Mouse (Mus musculus) lung, postnatal 10 days (tissue): Measurements from ENCODE around the gene Gif.

Source experiments
- DNase-seq: peaks from one replicate; pipeline ENCODE4 v3.0.0; 2021

Gif gene

DNA sequence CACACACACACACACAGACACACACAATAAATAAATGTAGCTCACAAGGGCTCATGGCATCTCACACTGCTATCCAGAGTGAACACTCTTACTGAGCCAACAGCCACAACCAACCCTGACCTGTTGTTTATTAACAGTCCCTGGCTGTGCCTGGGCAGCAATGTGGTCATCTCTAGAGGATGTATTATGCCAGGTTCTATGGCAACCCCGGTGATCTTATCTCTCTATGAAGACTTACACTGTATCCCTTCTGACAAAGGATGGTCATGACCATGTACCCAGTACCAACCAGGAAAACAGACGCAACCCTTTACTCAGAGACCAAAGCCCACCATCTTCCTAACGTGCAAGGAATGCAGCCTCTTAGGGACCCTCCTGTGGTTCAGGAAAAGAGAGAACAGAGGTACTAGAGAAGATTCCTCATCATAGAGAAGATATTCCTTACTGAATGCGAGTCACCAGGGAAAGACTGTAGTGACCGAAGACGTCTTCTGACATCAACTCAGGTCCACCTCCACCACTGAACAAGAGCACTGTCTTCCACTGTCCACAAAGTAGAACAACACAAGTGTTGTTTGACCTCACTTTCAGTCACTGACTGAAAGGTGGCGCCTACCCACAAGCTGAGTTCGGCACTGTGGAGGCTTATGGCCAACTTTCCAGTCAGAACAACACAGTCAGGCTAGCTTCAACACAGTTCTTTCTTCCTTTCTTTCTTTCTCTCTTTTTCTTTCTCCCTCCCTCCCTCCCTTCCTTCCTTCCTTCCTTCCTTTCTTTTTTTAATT lies 53.4 kb downstream of the Gif start:
- no peak for DNase-seq

- peak; percentile 56 for DNase-seq
Observed at GRCm38 (mm10) chr19:11804423-11804822, 57.1 kb downstream of the Gif start.

- no peak for DNase-seq
Observed at GRCm38 (mm10) chr19:11807251-11807650, 59.9 kb downstream of the Gif start.

DNA sequence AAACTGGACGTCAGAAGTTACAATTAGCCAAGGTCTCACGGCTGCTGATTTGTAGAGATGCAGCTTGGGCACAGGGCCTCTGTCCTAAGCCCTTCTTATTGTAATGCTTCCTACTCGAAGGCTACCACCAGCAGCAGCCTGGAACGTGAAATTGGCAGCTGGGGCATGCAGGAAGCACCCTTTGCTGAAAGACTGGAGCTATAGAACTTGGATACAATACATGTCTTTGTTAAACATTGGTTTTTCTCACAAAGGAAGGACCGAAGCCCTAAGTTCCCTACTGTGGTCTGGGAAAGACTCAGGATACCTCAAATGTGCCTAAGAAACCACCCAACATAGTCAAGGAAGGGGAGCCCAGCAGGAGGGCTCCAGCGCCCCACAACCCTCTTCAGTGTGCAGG lies 60.5 kb downstream of the Gif start:
- DNase-seq: no peak

GRCm38 (mm10) chr19:11808452-11808851 lies 61.1 kb downstream of the Gif start:
- DNase-seq: no peak

- DNase-seq: no peak
Observed at GRCm38 (mm10) chr19:11810003-11810758, 62.8 kb downstream of the Gif start.

DNA sequence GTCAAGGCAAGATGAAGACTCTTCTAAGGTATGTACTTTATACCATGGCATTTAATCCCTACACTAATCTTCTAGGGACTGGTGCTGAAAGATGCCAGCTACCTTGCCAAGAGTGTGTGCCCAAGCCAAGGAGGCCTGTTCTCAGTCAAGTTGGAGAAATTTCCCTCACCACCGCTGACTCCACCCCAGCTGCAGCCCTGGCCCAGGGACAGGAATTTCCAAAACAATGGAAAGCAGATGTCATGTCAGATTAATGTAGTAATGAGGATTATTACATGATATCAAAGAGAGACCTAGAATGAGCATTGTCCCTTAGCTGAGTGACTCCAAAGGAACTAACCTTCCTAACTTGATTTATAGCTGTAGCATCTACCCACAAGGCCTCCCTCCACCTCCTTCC lies 63.5 kb downstream of the Gif start:
- DNase-seq: peak; percentile 69

DNA sequence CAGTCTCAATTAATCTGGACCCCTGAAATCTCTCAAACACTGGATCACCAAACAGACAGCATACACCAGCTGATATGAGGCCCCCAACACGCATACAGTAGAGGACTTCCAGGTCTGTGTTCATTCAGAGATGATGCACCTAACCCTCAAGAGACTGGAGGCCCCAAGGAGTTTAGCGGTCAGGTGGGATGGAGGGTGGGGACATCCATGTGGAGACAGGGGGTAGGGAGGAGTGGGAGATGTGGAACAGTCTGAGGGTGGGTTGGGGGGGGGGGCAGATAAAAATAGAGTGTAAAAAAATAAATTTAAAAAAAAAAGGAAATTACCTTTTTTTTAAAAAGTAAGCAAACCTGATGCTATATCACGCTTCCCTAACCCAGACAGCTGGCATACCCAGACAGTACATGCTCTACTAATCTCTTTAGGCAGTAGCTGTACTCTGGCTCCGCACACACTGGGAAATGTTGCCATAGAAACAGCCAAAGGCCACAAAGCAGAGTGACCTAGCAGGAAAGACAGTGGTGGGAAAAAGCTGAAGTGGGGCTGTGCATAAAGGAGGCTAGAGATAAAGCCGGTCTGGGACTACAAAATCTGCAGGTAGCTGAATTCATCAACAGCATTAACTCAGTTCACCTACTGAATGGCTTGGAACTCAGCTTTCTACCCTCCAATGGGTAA lies 64.5 kb downstream of the Gif start:
- no peak for DNase-seq
